Mouse (Mus musculus) ES-Bruce4 (cell line): ENCODE data around the gene Pak7. TPM values are rescaled to one million over a fixed set of nuclear protein-coding genes. Genes with fewer than 3 reads are reported as not detected.
"Not testable (repeated sequence)": the region's sequence is repeated elsewhere in the genome, so short reads cannot be mapped to it uniquely, and the experiment has no call there.

Source experiments
- H3K27ac ChIP-seq: 2 replicates; pipeline ENCODE4 v1.5.1; 2012; ENCODE audit warnings: low read length, inconsistent platforms; ENCODE audit not compliant: insufficient read depth
- H3K27me3 ChIP-seq: 2 replicates; pipeline ENCODE4 v1.6.1; 2012; ENCODE audit warnings: mild to moderate bottlenecking, low read length, inconsistent platforms; ENCODE audit not compliant: control insufficient read depth, poor library complexity, insufficient read depth, severe bottlenecking
- H3K36me3 ChIP-seq: 2 replicates; pipeline ENCODE4 v1.6.1; 2012; ENCODE audit warnings: inconsistent platforms, mild to moderate bottlenecking, low read length, moderate library complexity; ENCODE audit not compliant: control insufficient read depth, poor library complexity, insufficient read depth, severe bottlenecking
- H3K4me1 ChIP-seq: one replicate; pipeline ENCODE4 v1.8.1; 2011; ENCODE audit warnings: low read length; ENCODE audit not compliant: control insufficient read depth, insufficient read depth
- H3K4me3 ChIP-seq: 2 replicates; pipeline ENCODE4 v1.5.1; 2011; ENCODE audit warnings: low read depth, mild to moderate bottlenecking, low read length
- H3K9ac ChIP-seq: 2 replicates; pipeline ENCODE4 v1.6.1; 2012; ENCODE audit warnings: low read depth, mild to moderate bottlenecking, inconsistent platforms; ENCODE audit not compliant: poor library complexity, severe bottlenecking
- H3K9me3 ChIP-seq: replicated peaks from 2 replicates; pipeline ENCODE4 v1.6.1; 2012; ENCODE audit warnings: mild to moderate bottlenecking, low read length, inconsistent platforms; ENCODE audit not compliant: control insufficient read depth, poor library complexity, insufficient read depth, severe bottlenecking
- CTCF ChIP-seq: IDR thresholded peaks from one replicate; pipeline ENCODE4 v1.8.1; 2011; ENCODE audit warnings: low read depth, low read length
- EP300 ChIP-seq: IDR thresholded peaks from 2 replicates; pipeline ENCODE4 v1.6.1; 2011; ENCODE audit warnings: low read depth, low read length; ENCODE audit not compliant: insufficient read depth
- POLR2A ChIP-seq: IDR thresholded peaks from one replicate; pipeline ENCODE4 v1.8.1; 2011; ENCODE audit warnings: low read length; ENCODE audit not compliant: insufficient read depth
- polyA plus RNA-seq: library from polyadenylated mRNA; stranded (reverse); fragments of >200 nt; gene quantifications from 2 replicates; pipeline ENCODE4 v1.2.4, GENCODE M21; 2011; ENCODE audit warnings: low read depth; ENCODE audit not compliant: missing spikeins, insufficient read depth, insufficient read length

The Pak7 gene
- polyA plus RNA-seq, 1 experiment = not detected

- Histone ChIP-seq H3K4me3 (no peak overlapping the region), H3K4me1 (no peaks in the 10 kb centered on the region)
- TF ChIP-seq POLR2A (no peak), EP300 (no peak), CTCF (no peak)
These were observed 105.7 kb downstream of the Pak7 start for GRCm38 (mm10) chr2:136282043-136282442.

GRCm38 (mm10) chr2:136241960-136242359 is 145.8 kb downstream of the Pak7 start:
- H3K4me1 ChIP-seq, H3K27me3 ChIP-seq, H3K27ac ChIP-seq, H3K9ac ChIP-seq, H3K36me3 ChIP-seq, H3K4me3 ChIP-seq, H3K9me3 ChIP-seq: not testable (repeated sequence)

More at GRCm38 (mm10) chr2:136282043-136282442, 105.7 kb downstream of the Pak7 start:
- Histone ChIP-seq H3K9me3 (peaks cover 5% of the 10 kb centered on the region; the same call in 1 of the 2 replicates), H3K36me3 (no peaks in the 10 kb centered on the region), H3K27me3 (no peaks in the 10 kb centered on the region), H3K27ac (no peak overlapping the region), H3K9ac (no peak overlapping the region)

GRCm38 (mm10) chr2:136231228-136231627 is 156.5 kb downstream of the Pak7 start:
- TF ChIP-seq EP300 = no peak
- Histone ChIP-seq H3K4me1 (no peaks in the 10 kb centered on the region), H3K36me3 (no peaks in the 10 kb centered on the region), H3K27me3 (no peaks in the 10 kb centered on the region), H3K27ac (no peak overlapping the region), H3K9ac (no peak overlapping the region), H3K9me3 (no peaks in the 10 kb centered on the region), H3K4me3 (no peak overlapping the region)

GRCm38 (mm10) chr2:136204034-136204433 is 183.7 kb downstream of the Pak7 start:
- H3K4me1 ChIP-seq = no peaks in the 10 kb centered on the region
- H3K27me3 ChIP-seq = no peaks in the 10 kb centered on the region
- H3K4me3 ChIP-seq = no peak overlapping the region
- no peak overlapping the region for H3K27ac ChIP-seq
- no peaks in the 10 kb centered on the region for H3K9me3 ChIP-seq
- TF ChIP-seq POLR2A = no peak
- no peak for TF ChIP-seq CTCF
- TF ChIP-seq EP300 = no peak
- no peaks in the 10 kb centered on the region for H3K36me3 ChIP-seq
- H3K9ac ChIP-seq = no peak overlapping the region

GRCm38 (mm10) chr2:136175030-136175429 is 212.7 kb downstream of the Pak7 start:
- TF ChIP-seq POLR2A (no peak), CTCF (no peak), EP300 (no peak)
- Histone ChIP-seq H3K9ac (no peak overlapping the region), H3K9me3 (no peaks in the 10 kb centered on the region), H3K4me3 (no peak overlapping the region), H3K4me1 (no peaks in the 10 kb centered on the region), H3K27ac (no peak overlapping the region), H3K36me3 (no peaks in the 10 kb centered on the region), H3K27me3 (no peaks in the 10 kb centered on the region)

GRCm38 (mm10) chr2:136150752-136151151 is 237.0 kb downstream of the Pak7 start:
- Histone ChIP-seq H3K27ac (no peak overlapping the region), H3K36me3 (no peaks in the 10 kb centered on the region), H3K9ac (no peak overlapping the region), H3K9me3 (no peaks in the 10 kb centered on the region), H3K4me3 (no peak overlapping the region), H3K4me1 (no peaks in the 10 kb centered on the region), H3K27me3 (no peaks in the 10 kb centered on the region)
- no peak for TF ChIP-seq EP300
- TF ChIP-seq POLR2A = no peak
- TF ChIP-seq CTCF = no peak
